Mouse (Mus musculus) heart, postnatal 36 days (tissue): Measurements from ENCODE around the gene Rasgef1b. TPM values are rescaled to one million over a fixed set of nuclear protein-coding genes. Genes with fewer than 3 reads are reported as not detected.

Source experiments
- DNase-seq, 2 experiments: peaks; one replicate each; pipeline ENCODE4 v3.0.0; 2021 to 2022
- intact Hi-C: fragments of 180-260 bp; cut with DNase I; formaldehyde crosslinking; loops from one replicate; pipeline ENCODE4 v1.15.1; 2025
- total RNA-seq, 2 experiments: library from RNA; stranded (reverse); gene quantifications; 2 replicates each; pipeline ENCODE4 v1.2.3; 2021

The Rasgef1b gene
- total RNA-seq, 2 experiments from 2014 or later: 11.3 to 11.5 TPM

DNA sequence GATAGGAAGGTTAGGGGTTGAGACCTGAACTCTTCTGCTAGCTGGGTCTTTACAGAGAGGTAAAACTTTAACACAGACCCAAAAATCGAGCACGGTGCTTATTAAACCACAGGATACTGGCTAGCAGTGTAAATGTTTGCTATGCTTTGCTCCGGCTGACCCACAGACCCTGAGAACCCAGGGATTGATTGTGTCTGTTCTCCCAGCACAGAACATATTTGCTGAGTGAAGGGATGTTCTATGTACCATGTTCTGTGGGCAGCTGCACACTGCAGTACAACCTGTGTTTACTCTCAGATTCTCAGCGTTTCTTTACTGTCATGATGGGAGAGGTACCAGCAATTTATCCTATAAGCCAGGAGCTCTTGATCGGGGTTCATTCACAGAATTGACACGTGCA is 306.8 kb downstream of the Rasgef1b start:
- DNase-seq: no peak
- intact Hi-C loops: loop anchor here (5.0 kb wide), 1 partner anchor 155 kb away; no protein-coding TSS in a partner anchor

DNA sequence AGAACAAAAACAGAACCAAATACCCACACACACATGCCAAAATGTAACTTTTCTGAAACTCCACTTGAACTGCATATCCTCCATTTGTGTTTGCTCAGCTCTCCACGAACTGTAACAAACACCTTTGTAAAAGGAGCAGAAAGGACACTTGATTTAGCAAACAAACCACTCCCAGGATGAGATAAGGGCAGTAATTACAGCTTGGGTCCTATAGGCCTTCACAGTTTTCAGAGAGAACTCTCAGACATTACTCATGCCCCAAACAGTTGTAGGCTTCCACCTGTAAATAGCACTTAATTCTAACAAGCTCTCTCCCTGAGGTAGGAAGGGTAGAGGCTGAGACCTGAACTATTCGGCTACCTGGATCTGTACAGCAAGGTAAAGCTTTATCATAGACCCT is 309.0 kb downstream of the Rasgef1b start:
- DNase-seq: no peak
- intact Hi-C loops: loop anchor here (5.0 kb wide), 1 partner anchor 157 kb away; no protein-coding TSS in a partner anchor

DNA sequence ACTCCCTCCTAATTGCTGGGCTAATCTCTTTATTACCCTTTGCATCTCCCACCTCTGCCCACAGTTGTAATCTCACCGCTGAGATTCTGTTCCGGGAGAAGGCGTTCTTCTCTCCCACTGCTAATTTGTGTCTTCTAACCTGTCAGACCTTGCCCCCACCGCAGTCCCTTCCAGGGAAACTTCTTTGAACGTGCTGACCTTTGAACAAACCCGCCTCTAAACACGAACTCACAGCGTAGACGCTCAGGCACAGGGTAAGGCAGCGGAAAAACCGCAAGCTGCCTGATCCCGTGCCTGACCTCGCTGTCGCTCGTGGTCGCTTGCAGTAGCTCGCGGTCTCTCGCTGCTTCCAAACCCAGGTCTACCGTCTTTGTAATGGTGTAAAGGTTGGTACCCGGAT is 312.0 kb downstream of the Rasgef1b start:
- intact Hi-C loops: no loop called here

DNA sequence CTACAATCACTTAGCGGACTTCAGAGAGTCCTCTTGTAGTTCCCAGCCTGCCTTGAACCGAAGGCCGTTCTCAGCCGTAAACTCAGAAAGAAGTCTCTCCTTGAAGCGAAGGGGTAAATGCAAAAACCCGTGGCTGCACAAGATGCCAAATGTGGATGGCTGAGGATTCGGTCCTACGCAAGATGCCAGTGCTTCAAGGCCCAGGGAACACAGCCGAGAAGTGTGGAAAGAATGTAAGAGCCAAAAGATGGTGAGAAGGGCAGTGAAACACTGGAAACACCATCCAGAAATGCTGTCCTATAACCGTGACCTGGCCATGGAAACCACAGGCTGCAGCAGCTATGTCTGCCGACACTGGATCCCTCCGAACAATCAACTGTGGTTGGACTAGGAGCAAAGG is 313.2 kb downstream of the Rasgef1b start:
- intact Hi-C loops: no loop called here
- no peak for DNase-seq

More for the DNA sequence above, 312.0 kb downstream of the Rasgef1b start:
- no peak for DNase-seq

DNA sequence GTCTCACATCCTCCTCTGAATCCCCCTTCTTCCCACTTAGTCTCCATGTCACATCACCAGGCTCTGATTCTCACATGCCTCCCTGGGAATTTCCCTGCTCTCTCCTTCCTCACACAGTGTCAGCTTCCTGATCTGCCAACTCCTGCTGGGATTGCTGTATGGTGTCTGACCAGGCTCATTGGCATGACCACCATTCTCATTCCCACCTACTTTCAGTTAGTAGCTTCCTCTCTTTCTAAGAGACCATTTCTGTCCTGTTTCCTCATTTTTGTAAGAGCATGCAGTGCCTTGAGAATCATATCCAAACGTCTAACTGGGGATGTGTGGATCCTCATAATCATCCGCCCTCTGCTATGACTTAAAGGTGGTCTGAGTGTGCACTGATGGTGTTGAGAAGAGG is 313.8 kb downstream of the Rasgef1b start:
- DNase-seq: no peak
- intact Hi-C loops: no loop called here

DNA sequence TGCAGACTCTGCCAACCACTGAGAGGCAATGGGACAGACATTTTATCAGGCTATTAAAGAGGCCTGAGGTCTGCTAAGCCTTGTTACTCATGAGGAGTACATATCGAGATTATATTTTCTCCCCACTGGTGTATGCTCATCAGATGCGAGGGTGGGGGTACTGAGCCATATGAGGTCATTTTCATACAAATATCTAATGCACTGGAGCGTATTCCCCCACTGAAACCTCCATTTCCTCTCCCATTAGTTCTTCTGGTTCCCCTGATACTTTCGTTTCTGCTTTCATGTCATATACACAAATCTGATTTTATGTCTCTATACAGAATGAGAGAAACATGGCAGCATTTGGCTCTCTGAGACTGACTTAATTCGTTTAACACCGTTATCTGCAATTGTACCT is 314.6 kb downstream of the Rasgef1b start:
- intact Hi-C loops: no loop called here

DNA sequence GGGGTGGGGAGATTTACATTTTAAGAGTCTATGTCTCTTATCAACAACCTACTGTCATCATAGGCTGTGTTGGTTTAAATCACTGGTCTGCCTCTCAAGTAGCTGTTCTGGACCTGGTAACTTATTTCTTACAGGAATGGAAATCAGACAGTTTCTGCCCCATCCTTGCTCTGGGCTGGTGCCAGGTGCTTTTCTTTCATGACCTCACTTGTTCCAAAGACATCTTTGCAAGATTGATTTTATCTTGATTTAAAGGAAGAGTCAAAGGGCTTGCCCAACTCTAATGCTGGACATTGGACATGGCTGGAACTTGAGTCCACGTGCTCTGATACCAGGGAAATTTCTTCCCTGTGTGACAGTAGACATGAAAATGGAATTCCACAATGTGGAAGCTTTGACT is 315.0 kb downstream of the Rasgef1b start:
- no peak for DNase-seq
- intact Hi-C loops: no loop called here

More for the DNA sequence above, 314.6 kb downstream of the Rasgef1b start:
- no peak for DNase-seq

DNA sequence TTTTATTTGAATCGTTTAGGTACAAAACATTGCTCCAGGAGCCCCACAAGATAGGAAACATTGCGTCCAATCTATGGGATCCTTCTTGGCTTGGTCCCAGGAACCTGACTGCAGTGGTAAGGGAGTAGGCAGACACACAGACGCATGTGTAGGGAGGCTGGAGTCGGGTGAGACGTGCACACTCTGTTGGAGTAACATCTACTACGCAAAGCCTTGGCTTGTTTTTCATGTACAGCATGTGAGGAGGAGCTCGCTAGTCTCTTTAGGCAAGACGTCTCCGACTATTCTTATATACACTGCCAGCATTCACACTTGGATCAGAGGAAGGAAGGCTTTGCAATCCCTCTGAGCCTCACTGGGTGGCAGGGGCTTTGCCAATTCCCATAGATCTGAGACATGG is 315.5 kb downstream of the Rasgef1b start:
- no peak for DNase-seq

DNA sequence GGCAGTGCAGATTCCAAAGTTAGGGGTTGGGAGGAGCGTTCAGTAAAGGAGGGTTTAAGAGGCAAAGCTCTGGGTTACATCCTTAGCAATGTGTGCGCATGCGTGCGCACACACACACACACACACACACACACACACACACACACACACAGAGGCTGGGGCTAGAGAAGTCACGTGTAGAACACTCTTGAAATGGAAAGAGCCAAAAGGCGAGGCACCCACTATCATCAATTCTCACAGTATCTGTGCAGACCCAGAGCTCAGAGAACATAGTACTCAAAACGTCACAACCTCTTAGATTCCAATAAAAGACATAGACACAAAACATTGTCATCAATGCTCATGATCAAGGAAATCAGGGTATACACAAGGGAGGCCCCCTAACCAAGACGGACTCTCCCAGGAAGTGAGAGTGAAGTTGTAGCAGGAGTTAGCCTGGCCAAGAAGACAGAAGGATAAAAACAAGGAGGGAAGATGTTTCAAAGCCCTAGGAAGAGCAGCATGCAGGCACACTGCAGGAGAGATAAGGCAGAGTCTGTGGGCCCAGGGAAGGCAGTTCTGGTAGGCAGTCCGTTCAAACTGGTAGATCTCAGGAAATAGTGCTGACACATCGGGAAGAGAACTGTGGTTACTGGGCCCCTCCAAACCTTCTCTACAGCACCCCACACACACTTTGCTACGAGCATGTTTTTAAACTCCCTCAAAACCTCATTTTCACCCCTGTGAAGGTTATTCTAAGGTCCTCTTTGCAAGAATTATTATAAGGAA is 324.3 kb downstream of the Rasgef1b start:
- no peak for DNase-seq
- intact Hi-C loops: no loop called here

More for the DNA sequence above, 315.5 kb downstream of the Rasgef1b start:
- intact Hi-C loops: no loop called here

DNA sequence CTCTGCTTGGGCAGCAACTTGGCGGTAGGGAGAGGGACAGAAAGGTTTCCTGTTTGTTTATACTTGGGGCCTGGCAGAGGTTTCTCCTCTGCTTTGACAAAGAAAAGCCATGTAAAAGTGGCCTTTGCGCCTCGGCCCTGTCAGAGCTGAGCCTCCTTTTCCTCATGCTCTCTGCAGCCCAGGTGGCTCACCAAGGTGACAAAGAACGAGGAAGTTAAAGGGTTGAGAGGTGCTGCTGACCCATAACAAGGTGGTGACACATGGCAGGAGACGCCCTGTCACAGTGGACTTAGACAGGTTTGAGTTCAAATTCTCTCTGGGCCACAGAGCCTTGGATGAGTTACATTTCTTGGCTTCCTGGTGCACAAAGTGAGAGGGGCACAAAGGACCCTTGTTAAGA is 325.5 kb downstream of the Rasgef1b start:
- intact Hi-C loops: no loop called here
- DNase-seq: no peak

DNA sequence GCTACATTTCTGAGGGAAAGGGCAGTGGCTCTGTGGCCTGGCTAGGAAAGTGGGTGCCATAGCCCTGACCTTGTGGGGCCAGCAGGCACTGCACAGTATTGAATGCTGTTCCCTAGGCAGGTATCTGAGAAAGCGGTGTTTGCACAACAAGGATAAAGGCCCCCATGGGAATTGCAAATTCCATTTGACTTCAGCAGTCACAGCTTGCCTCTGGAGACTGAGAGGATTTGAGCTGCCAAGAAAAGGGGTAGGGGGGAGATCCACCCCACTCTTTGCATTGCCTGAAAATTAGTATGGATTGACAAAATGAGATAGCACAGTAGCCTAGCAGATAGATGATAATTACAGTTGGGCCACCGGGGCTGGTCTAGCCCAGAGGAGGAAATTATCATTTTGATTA is 326.1 kb downstream of the Rasgef1b start:
- DNase-seq: no peak
- intact Hi-C loops: no loop called here

DNA sequence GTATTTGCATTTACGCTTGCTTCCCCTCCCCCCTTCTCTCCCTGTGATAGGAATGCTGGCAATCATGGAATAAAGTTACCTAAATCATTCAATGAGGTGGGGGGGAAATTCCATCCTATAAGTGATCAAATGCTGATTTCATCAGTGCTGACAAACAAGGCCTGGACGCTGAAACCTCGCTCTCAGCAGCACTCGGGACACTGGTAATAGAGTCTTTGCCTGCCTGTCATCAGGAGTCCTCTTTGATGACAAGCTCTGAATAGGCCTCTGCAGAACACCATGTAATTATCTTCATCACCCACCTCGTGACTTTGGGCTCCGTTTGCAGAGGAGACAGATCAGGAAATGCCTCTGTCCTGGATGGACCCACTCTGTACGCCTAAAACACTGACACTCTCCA is 326.6 kb downstream of the Rasgef1b start:
- intact Hi-C loops: no loop called here
- DNase-seq: no peak

DNA sequence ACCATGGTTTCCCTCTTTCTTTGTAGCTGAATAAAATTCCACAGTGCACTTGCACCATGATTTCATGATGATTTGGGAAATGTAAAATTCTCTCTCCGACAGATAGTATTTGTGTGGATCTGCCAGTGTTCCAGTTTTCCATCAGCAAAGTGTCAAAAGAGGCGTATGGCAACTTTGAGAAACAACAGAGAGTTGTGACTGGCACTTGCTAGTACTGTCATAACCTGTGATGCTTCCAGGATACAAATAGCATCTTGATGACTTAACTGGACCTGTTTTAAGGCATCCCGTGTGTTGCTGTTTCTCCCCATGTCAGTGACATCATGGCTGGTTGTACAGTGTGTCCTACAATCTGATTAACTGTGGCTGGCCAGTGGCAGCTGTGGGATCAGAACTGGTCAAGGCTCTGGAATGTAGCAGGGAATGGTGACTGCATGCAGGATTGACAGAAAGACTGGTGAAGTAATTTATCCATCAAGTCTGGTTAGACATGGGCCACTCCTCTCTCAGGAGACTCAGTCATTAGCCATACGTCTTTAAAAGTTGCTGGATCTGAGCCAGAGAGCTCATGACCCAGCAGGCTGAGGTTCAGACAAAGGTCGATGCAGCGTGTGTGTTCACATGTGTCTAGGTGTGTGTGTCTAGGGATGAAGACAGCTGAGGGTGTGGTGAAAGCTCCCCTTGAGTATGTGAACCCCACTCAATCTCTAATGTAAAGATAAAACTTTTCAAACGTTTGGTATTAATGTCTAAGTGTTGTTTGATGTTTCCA is 328.8 kb downstream of the Rasgef1b start:
- DNase-seq: no peak
- intact Hi-C loops: no loop called here

DNA sequence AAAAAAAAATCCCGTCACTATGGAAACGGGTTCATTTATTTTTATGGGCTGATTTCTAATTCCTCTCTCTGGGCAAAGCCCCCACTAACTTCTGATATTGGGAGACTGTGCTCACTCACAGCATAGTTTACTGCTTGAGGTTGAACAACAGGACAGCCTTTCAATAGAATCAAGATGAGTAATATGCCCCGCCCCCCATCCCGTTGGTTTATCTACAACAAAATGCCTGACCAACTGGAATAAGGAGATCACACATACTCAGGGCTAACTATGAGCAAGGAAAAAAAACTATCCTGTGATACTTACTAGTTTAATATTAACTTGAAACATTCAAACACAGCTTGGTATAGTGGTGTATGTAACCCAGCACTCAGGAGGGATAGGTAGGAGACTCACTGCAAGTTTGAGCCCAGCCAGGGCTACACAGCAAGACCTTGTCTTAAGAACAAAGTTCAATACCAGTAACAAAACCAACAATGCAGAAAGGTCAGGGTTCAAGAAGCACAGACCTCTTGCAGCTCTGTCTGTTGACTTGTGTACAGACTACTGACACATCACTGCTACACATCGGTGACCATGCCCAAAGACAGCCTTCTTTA is 330.3 kb downstream of the Rasgef1b start:
- DNase-seq: no peak
- intact Hi-C loops: no loop called here

DNA sequence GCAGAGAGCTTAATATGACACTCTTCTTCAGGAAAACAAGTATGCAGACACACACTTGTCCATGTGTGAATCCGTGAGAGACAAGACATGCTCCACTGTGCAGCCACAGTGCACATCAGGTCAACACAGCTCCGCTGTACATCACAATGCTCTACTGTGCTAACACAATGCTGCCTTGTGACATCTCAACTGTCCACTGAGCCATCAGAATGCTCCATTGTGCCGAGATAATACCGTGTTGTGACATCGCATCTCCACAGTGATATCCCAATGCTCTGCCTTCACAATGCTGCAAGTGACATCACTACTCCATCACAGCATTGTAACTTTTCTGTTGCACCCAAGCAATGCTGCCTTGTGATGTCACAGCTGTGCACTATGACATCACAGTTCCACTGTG is 334.3 kb downstream of the Rasgef1b start:
- DNase-seq: no peak
- intact Hi-C loops: no loop called here

DNA sequence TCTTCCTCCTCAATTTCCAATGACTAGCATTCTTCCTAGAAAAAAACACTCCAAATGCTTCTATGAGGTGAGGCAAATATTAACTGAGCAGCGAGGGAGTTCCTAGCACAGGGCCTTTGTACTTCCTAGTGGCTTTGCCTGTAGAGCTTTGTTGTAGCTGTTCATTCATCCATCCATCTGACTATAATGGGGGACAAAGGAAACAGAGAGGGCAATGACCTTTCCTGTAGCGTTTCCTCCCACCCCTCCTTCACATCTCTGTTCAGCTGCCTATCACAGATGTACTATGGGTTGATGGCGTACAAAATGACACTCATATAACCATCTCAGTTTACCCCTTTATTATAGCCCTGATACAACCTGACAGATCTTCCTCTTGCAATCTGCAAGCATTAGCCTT is 337.3 kb downstream of the Rasgef1b start:
- no peak for DNase-seq

DNA sequence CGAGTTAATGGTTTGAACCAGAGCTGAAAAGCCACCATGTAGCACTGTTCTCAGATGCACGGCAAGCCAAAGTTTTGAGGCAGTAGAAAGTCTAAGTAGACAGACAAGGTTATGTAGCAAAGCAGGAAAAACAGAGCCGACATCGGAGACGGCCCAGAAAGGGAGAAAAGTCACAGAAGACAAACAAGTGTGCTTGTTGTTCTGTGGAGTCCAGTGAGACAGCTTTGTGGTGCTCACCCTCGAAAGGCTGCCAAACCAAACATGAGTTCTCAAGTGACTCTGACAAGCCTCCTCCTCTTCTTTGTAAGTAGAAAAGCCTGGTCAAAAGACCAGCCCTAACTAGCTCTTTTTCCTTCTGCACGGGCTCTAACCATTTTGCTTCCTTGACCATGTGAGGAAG is 338.1 kb downstream of the Rasgef1b start:
- intact Hi-C loops: no loop called here
- DNase-seq: no peak

More for the DNA sequence above, 337.3 kb downstream of the Rasgef1b start:
- intact Hi-C loops: no loop called here

DNA sequence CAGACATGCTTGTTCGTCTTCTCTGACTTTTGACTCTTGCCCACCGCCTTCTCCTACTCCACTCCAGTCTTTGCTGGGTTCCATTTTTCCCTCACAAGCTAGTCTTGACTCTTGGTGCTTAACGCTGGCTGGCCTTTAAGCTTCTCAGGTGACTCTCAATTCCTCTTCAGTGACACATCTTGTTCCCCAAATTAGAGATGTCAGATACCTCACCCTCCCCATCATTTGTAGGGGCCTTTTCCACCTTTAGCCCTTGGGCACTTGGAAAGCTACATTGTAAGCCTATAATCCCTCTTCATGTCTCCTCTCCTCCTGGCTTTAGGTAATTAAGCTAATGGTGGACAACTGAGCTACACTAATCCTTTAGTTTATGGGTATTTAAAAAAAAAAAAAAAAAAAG is 338.6 kb downstream of the Rasgef1b start:
- intact Hi-C loops: no loop called here
- no peak for DNase-seq

DNA sequence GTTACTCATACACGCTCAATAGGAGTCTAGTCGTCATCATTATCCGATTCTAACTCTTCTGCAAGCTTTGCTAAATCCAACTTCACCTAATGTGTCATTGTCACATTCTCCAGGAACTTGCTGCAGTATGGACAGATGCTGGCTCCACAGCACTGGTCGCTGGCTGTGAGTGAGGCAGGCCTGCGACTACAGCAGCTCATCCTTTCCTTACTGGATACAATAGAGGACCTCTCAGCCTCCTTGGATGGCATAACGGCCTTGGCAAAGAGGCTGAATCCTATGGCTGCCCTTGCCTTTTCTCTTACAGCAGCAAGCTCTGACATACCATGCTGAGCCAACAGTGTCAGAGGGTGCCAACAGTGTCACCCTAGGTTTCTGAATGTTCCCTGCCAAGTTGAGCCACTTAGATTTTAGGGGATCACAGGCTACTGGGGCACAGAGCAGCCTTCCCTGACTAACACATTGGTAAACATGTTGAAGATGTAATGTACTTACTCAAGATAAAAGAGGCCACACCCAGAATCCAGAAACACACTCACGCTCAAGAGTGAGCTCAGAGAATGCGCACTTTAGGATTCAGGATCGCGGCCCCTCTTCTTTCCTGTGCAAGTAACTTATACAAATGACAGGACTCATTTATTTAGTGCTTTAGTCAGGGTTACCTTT is 340.1 kb downstream of the Rasgef1b start:
- DNase-seq: no peak
- intact Hi-C loops: loop anchor here (10.0 kb wide), 1 partner anchor 134 kb away; no protein-coding TSS in a partner anchor

DNA sequence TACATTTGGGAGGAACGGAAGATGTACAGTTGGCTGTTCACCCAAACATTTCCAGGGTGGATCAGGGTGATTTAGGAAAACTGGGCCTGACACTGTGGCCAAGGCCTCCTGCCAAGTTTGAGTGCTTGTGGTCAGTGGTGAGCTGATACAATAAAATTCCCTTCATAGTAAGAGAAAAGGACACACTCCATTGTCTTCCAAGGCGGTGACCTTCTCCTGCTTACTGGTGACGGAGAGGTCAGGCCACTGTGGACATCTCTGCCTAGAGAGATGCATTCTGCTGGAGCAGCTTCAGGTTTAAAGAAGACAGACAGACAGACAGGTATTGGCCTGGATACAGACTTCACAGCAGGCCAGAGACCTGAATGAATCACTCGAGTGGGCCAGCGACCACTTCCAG is 340.7 kb downstream of the Rasgef1b start:
- intact Hi-C loops: loop anchor here (10.0 kb wide), 1 partner anchor 133 kb away; no protein-coding TSS in a partner anchor
- peak in 1 of 2 experiments; percentile 32 for DNase-seq
